Mouse (Mus musculus): ENCODE measurements at regions not wholly inside any gene's neighbourhood (a gene's known extent, or its start where the extent isn't known, plus 50 kb on each side); places are given as distances from the start of the nearest gene placed in this dataset.

DNA sequence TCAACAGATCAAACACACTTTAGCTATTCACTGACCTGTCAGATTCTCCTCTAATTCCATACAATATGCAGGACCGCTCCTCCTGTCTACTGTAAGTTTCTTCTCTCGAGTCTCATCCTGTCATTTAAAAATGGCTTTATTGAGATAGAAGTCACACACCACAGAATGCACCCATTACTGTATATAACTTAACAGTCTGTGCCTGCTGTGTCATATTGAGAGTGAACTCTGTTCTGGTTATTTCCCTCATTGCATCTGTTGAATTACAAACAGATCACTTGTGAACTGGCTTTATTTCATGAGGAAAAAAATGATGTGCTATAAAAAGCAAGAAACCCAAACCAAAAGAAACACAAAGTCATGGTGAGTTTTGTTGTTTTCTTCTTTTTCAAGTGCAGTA is 198.2 kb downstream of the Kcnrg start:
- DNase-seq = no peak
- intact Hi-C loops (cut with DNase I) = no loop called here

DNA sequence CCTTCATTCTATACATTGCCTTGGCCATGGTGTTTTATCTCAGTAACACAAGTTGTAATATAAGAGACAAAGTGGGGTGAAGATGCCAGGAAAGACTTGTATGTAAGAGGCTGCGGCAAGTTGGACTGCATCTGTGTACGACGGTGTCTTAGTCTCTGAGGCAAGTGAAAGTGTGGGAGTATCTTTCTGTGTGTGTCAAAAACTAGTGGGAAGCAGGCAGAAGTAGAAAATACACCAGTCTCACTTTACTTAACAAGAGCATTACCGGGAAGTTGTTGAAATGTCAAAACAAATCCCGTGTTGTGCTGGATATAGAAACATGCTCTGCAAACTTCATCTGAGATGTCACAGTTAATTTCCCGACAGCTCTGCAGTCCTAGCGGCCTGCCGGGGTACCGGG is 200.9 kb downstream of the Kcnrg start:
- DNase-seq = no peak
- intact Hi-C loops (cut with DNase I) = no loop called here

DNA sequence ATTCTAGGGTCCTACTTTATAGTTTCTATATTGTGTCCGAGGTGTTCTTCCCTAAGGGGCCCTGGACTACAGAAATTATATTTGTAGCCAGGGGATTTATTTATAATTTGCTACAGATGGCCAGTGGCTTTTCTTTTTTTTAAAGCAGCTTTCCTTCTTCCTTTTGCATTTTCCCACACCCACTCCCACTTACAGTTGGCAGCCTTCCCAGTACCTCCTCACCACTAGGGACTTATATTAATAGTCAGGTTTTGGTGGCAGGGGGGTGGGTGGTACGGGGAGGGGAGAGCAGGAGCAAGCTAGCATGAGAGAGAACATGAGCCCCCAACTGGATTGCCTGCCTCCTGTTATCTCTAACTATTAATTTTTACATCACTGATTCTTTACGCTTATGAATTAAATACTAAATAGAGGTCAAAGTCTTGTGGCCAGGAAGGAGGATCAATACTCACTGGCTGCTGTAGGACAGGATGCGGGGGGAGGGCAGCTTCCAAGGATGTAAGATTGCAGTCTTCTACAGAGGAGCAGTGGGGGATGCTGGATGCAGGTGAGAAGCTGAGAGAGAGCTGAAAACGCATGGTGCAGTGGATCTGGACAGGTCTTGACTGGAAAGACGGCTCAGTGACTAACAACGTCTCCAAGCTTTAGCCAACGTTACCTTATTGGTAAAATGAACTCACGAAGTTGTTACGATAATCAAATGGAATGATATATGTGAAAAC is 202.6 kb downstream of the Kcnrg start:
- intact Hi-C loops (cut with DNase I) = no loop called here
- no peak for DNase-seq

DNA sequence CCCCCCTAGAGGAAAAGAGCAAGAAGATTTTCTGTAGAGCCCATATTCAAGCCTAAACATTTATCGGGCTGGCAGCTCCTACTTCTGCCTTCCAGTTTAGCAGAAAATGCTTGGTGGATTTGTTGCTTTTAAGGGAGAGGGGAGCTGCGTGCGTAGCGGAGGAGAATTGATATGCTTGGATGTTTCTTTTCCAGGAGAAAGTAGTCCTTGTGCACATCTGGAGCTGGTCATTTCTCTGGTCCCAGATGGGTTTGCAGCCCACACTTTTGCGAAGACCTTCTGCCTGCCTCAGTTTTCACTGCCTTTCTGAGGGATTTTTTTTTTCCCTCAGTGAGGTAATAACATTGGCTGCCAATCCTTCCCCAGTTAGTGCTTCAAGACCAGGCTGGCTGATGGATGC is 203.6 kb downstream of the Kcnrg start:
- no peak for DNase-seq
- intact Hi-C loops (cut with DNase I) = no loop called here

DNA sequence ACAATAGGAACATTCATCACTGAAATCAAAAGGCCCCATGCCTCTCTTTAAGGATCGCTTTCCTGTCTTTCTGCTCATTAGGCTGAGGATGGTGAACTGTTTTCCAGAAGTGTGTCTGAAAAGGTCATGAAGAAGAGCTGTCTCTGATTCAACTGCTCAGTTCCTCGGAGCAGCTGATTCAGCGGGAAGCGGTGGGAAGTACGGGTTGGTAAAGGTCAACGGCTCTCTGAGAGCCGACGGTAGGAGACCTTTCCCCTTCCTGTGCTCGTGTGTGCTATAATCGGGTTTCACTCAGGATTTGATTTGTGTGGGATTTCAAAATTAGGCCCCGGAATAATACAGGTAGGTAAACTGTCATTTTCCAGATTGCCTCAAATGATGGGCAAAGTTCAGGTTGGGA is 210.5 kb downstream of the Kcnrg start:
- no peak for DNase-seq
- intact Hi-C loops (cut with DNase I) = no loop called here

GRCm38 (mm10) chr14:61818365-61818764 is 211.1 kb downstream of the Kcnrg start:
- intact Hi-C loops (cut with DNase I) = no loop called here
- no peak for DNase-seq

DNA sequence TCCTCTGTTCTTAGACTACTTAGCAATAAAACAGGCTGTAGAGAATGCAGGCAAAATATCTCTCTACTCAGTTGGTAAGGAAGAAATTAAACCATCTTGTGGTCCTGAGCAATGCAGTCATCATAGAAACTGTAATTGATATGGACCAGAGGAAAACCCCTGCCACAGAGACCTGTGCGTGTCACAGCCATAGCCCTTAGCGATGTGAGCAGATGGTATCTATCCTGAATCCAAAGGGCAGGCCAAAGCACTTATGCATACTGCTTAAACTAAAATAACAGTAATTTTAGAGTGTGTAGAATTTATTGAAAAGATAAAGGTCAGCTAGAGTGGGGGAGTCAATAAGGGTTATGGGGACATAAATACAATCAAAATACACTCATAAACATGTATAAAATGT is 212.0 kb downstream of the Kcnrg start:
- intact Hi-C loops (cut with DNase I) = no loop called here
- DNase-seq = no peak

- intact Hi-C loops (cut with DNase I) = no loop called here
- no peak for DNase-seq
Observed at GRCm38 (mm10) chr14:61834291-61834936, 227.2 kb downstream of the Kcnrg start.

DNA sequence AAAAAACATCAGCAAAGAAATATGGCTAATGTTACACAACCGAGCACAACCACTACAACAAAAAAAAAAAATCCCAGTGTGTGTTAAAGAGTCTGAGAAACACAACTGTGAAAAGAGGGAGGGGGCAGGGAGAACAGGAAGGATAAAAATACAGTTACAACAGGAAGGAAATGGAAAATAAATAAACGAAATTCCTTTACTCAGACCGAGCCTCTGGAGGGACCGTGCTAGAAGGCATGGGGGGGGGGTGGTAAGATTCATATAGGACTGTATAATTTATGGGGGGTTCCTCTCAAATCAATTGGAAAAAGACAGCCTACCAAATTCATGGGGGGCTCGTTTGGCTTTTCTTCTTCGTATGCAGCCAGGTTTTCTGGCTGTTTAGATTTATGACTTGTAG is 228.5 kb downstream of the Kcnrg start:
- no peak for DNase-seq
- intact Hi-C loops (cut with DNase I) = no loop called here

DNA sequence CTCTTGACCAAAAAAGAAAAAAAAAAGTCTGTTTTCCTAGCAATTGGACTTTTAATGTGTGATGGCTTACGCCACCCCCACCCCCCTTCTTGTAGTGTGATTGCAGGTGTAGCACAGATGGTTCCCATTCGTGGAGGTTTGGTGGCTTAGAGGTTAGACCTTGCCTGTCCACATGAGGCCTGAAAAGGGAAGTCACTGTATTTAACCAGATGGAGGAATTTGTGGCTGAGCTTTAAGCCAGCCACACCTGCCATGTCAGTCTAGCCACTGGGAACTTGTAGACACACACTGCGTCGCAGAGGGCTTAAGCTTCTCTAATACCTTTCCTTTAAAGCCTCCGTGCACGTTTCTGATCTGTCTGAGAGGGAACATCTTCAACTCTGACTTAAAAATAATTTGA is 229.0 kb downstream of the Kcnrg start:
- no peak for DNase-seq
- intact Hi-C loops (cut with DNase I) = no loop called here

GRCm38 (mm10) chr14:61836965-61837364 is 229.7 kb downstream of the Kcnrg start:
- intact Hi-C loops (cut with DNase I) = no loop called here
- no peak for DNase-seq

DNA sequence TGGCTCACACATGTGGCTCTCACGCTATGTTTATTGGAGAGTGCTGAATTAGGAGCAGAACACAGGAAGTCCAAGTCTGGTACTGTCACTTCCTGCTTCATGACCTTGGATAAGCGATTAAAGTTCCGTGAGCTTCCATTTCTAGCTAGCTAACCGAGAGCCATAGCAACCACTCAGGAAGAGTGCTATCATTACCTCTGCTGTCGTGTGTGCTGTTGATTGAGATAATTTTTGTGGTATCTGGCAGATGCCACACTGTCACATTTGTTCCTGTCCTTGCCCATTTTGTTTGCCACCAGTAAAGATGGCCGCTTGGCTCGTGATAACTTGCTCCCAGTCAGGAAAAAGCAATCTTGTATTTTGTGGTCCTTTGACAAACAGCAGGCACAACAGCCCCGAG is 230.6 kb downstream of the Kcnrg start:
- intact Hi-C loops (cut with DNase I) = no loop called here
- no peak for DNase-seq

DNA sequence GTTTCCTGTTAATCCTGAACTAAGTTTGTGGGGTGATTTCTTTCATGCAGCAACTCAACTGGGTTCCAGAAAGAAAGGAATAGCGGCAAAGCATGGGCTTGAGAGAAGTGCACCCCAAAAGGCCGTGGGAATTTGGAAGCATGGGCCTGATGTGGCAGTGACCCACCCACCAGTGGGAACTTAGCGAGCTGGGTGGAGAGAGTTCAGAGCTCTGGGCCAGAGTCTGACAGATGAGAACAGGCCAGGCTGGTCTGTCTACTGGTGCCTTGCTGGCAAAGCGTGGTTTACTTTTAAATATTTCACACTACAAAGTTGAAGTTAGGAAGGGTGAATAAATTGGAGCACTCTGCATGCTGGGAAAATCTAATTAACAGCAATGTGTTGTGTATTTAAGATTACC is 235.2 kb downstream of the Kcnrg start:
- intact Hi-C loops (cut with DNase I) = no loop called here
- no peak for DNase-seq

- intact Hi-C loops (cut with DNase I) = no loop called here
- no peak for DNase-seq
Observed at GRCm38 (mm10) chr14:61846441-61846840, 239.2 kb downstream of the Kcnrg start.

GRCm38 (mm10) chr14:61850244-61850643 is 243.0 kb downstream of the Kcnrg start:
- intact Hi-C loops (cut with DNase I) = no loop called here
- no peak for DNase-seq

DNA sequence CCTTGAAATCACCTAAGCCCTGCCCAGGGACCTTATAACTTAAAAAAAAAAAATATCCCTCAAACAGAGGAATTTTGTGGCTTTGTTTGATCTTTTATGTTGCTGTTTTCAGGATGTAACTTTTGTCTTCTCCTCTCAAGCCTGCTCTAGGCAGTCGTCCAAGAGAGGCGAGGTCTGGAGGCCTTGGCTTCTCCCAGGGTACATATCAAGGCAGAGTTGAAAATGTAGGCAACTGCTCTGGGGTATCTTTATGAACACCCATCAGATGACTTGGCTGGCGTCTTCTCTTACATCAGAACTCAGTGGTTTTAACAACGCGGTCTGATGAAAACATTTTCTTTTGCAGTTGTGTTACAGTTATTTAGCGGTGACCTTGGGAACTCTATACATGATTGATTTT is 250.4 kb downstream of the Kcnrg start:
- intact Hi-C loops (cut with DNase I) = no loop called here
- no peak for DNase-seq

DNA sequence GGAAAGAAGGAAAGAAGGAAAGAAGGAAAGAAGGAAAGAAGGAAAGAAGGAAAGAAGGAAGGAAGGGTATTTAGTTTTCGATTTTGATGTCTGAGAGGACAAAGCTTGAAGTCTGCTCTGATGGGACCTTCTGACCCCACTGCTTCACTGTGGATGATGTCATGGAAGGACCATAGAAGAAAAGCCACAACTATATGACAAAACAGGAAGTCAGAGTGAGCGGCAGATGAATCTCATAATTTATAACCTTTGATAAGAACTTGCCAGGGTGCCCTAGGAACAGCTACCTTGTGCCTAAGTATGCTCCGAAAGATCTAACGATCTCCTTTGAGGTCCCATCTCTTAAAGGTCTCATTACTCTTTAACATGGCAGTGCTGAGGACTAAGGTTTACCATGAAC is 253.4 kb downstream of the Kcnrg start:
- intact Hi-C loops (cut with DNase I) = no loop called here
- no peak for DNase-seq

DNA sequence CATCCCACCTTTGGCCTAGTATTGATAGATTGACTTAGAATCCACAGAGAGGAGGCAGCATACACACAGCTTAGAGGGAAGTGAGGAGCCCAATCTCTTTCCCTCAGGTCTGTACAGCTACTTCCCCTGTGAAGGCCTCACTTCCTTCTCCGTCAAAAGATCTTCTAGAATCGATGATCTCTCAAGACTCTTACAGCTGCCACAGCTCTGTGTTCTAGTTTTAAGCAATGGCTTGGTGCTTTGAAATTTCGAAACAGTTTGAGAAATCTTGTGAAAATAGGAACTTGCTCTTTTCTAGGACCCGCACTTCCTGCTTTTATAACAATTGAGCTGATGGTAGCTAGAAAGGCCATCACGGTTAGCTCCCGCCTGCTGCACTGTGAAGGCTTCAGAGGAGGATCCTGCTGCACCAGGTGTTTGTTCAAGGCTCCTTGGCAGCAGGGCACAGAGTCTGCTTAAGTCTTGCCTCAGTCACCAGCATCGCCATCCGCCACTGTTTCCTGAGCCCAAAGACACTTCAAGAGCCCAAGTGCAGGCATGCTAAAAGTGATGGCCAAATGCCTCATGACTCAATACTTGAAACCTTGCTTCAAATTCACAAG is 254.2 kb downstream of the Kcnrg start:
- intact Hi-C loops (cut with DNase I) = no loop called here
- DNase-seq = peak; percentile 7 to 12

- intact Hi-C loops (cut with DNase I) = no loop called here
- no peak for DNase-seq
Observed at GRCm38 (mm10) chr14:61862931-61863330, 255.7 kb downstream of the Kcnrg start.

DNA sequence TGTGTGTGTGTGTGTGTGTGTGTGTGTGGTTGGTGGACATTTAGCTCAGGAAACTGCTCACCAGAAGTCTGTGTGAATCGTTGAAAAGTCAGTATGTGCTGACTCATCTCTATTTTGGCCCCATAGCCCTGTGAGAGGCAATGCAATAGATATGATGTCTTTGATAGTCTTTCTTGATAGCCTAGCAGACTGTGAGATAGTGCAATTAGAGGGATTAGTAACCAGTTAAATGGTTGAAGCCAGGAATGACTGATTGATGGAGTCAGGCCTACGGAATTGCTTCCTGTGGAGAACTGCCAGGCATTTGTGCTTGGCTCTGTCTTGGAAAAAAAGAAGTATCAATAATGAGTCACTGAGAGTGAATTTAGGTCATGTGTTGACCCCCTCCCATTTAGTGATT is 256.2 kb downstream of the Kcnrg start:
- peak; percentile 7 to 8 for DNase-seq
- intact Hi-C loops (cut with DNase I) = no loop called here

DNA sequence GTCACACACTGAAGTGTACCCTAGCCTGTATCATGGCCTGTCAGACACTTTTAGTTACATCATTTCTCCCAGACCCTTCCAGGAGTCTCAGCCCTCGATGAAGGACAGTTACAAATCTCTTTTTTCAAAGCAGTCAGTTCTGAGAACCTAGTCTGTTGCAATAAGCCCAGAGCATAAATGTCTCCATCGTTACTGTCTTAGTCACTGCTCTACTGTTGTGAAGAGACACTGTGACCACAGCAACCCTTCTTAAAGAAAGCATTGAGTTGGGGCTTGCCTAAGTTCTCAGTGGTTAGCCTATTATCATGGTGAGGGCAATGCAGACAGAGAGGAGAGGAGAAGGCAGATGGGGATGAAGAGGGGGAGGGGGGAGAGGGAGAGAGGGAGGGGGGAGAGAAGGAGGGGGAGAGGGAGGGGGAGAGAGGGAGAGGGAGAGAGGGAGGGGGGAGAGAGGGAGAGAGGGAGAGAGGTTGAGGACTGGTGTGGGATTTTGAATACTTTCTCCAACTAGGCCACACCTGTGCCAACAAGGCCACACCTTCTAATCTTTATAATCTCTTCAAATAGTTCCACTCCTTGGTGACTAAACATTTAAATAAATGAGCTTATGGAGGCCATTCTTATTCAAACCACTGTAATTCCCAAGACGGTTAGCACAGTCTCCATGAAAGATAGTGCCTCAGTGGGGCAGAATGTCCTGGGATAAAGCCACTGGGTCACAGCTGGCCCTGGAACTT is 259.4 kb downstream of the Kcnrg start:
- DNase-seq = no peak
- intact Hi-C loops (cut with DNase I) = no loop called here

- intact Hi-C loops (cut with DNase I) = no loop called here
- DNase-seq = no peak
Observed at GRCm38 (mm10) chr14:61874206-61874605, 266.9 kb downstream of the Kcnrg start.
